Mouse (Mus musculus): ENCODE measurements around the gene Btbd19.
A peak's percentile ranks its signal among the peaks of the same experiment; 100 is the strongest.

Gene Btbd19

DNA sequence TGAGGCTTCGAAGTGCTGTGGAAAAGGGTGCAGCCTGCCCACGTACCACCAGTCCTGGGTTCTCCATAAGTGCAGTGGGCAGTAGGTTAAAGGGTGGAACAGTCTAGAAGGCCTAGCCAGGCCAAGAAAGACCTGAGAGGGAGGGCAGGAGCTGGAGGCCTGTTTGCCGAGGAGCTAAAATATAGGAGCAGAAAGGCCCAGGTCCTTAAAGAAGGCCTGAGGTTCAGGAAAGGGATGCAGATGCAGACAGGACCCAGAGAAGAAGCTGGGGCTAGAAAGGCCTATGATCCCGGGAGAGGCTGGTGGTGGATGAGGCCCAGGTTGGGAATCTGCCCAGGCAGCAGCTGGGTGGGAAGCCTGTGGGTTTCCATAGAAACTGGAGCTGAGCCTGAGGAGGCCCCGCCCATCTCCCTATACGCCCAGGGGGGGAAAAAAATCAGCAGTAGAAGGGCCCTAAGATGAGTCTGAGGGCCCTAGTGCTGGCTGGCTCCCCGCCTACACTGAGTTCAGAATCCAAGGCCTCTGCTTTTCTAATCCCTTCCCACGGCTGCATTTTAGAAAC is at the start of gene Btbd19:
Btbd19 (minus strand) TSS at position 378 of the 562 bp plus-strand sequence.
- DNase-seq (ENCODE audit: low spot score in 2 of 2): peak; percentile 73

DNA sequence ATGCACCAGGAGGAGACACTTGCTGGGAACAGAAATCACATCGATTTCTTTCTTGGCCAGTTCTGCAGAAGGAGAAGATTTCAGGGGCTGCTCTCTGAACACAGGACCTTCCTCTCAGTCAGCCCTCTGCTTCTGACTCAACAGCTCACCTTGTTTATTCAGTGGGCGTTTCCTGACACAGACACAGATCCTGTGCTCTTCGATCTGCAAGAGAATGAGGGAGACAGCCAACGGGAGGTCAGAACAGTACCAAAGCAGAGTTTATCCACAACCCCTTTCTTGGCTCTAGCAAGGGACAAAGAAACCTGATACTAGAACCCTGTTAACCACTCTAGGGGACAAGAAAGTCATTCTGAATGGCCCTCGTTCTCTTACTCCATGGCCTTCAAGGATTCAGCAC is 44.4 kb upstream of the Btbd19 start:
- DNase-seq (ENCODE audit: low spot score in 2 of 2): no peak

DNA sequence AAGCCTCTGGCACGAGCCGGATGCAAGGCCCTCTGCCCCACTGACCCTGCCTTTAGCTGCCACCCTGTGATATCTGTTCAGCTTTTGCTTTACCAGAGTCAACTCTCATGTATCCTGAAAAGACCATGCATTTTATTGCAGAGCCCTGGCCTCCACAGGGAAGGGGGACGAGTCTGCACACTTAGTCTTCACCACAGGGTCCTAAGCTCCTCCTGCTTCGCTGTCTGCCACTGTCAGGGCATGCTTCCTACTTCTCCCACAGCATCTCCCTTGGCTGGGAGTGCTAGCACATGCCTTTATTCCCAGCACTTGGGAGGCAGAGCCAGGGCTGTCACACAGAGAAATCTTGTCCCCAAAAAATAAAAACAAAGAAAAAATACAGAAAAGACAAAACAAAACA is 35.7 kb upstream of the Btbd19 start:
- DNase-seq (ENCODE audit: low spot score in 2 of 2): no peak

DNA sequence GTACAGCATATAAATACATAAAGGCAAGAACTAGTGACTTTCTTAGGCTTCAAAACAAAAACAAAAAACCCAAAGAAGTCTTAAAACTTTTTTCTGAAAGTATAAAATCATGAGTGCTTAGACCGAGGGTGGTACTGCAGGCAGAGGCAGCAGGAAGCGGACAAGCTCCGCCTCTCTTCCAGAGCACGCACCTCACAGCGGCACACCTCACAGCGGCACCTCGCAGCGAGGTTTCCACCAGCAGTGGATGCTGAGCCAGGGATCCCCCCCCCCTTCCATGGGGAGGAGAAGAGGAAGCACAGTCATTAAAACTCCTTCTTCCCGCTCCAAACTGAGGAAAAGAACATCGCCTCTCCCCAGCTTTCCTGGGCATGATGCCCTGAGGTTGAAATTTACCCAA is 34.1 kb upstream of the Btbd19 start:
- no peak for DNase-seq (ENCODE audit: low spot score in 2 of 2)

DNA sequence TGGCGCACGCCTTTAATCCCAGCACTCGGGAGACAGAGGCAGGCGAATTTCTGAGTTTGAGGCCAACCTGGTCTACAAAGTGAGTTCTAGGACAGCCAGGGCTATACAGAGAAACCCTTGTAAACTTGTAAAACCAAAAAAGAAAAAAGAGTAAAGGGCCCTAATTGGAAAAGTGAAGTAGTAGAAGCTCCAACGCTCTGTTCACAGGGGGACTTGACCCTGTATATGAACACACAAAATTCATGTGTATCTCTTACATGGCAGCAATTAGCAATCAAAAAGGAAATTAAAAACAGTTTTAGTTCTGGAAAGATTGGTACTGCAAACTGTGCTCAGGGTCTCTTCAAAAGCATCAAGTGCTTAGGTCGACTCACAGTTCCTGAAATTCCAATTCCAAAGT is 30.8 kb upstream of the Btbd19 start:
- DNase-seq (ENCODE audit: low spot score in 2 of 2): no peak

DNA sequence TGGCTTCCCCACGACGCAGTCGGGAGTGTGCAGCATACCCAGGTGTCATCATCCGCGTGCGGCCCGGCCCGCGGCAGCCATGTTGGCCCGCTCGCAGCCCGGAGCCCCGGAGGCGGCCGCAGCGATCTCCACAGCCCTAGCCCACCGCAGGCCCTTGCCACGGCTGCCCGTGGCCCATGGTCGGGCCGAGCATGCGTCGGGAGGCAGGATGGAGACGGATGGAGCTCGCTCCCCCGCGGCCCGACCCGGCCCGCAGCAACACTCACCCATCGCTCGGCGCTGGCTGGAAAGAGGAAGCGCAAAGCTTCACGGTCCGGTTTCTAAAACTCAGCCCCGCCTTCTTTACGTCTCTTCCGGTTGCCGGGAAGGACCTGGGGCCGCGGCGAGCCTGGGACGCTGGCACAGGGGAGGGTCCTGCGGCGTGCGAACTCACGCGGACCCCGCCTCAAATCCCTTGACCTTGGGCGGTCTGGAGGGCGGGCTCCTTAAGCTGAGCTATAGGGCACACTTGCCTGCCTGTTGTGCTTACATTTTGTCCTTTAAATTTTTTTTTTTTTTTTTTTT is 30.3 kb upstream of the Btbd19 start, which contains the start of gene Rps8:
Rps8 (minus strand) TSS at position 452 of the 564 bp plus-strand sequence.
- DNase-seq (ENCODE audit: low spot score in 2 of 2): peak; percentile 85 to 89

DNA sequence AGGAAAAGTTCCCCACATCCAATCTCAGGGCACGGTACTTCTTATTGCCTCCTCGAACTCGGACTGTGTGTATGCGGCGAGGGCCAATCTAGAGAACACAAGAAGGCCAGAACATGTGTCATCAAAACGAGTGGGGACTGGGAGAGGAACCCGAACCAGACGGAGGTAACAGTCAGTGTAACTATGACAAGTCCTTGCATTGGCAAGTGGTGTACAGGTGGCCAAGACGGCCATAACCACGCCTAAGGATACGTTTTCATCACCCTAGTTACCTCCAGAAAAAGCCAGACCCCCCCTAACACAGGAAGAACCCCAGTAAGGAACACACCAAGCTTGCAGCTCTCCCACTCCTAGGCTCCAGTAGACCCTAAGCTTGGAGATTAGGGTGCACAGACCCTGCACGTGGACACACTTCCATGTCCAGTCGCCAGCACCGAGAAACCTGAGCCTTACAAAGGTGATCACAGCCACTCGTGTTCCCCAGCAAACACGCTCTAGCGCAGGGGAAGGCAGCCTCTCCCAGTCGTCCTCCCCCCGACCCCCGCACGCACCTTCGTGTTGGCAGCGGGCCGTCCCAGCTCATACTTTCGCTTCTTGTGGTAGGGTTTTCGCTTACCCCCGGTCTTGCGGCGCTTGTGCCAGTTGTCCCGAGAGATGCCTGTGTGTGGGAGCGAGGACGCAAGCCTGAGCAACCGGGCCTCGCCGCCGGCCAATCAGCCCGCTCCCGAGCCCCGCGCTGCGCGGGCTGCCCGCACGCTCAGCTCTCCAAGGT is 29.7 kb upstream of the Btbd19 start:
- DNase-seq (ENCODE audit: low spot score in 2 of 2): peak in 1 of 2 experiments; percentile 41

DNA sequence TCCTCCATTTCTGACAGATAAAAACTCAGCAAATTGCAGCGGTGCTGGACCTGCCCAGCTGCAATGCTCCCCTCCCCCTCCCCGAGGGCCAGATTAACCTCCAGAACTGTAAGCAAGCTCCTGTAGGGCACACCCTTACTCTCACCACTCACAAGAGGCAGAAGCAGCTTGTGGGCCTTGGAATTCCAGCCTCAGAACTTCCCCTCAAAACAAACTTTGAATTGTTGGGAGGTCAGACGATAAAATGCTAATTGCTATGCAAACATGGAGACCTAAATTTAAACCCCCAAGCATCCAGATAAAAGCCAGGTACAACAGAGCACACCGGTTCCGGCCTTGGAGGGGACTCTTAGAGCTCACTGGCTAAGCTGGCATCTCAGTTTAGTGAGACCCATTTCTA is 27.2 kb upstream of the Btbd19 start:
- DNase-seq (ENCODE audit: low spot score in 2 of 2): no peak

DNA sequence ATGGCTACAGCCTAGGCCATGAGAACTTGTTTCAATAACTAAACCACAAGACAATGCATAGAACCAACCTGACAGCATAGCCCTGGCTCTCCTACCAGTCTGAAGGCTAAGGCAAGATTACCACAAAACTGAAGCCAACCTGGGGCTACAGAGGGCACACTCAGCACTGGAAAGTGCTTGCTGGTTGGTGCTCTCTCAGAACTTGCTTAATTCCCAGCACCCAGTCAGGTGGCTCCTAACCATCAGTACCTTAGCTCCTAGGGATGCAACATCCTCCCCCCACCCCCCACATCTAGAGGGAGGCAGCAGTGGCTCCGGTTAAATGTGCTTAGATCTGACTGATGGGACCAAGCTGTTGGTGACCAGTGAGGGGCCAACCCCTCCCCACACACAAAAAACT is 25.9 kb upstream of the Btbd19 start:
- DNase-seq (ENCODE audit: low spot score in 2 of 2): no peak

DNA sequence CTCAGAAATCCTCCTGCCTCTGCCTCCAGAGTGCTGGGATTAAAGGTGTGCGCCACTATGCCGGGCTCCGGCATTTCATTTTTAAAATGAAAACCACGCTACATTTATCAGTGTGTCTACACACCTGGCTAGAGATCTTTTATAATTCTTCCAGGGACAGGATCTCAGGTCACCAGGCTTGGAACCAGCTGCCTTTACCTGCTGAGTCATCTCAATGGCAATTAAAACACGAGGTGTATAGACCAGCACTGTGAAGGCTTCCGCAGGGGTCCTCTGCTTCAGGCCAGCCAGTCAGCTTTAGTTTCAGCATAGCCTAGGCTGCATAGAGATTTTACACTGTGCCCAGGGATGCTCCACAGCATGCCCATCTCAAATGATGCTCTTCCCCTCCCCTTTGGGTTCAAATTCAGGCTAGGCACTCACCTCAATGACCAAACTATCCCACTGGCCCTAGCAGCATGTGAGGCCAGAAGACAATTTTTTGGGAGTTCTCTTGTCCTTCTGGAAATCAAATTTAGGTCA is 24.7 kb upstream of the Btbd19 start:
- DNase-seq (ENCODE audit: low spot score in 2 of 2): no peak

DNA sequence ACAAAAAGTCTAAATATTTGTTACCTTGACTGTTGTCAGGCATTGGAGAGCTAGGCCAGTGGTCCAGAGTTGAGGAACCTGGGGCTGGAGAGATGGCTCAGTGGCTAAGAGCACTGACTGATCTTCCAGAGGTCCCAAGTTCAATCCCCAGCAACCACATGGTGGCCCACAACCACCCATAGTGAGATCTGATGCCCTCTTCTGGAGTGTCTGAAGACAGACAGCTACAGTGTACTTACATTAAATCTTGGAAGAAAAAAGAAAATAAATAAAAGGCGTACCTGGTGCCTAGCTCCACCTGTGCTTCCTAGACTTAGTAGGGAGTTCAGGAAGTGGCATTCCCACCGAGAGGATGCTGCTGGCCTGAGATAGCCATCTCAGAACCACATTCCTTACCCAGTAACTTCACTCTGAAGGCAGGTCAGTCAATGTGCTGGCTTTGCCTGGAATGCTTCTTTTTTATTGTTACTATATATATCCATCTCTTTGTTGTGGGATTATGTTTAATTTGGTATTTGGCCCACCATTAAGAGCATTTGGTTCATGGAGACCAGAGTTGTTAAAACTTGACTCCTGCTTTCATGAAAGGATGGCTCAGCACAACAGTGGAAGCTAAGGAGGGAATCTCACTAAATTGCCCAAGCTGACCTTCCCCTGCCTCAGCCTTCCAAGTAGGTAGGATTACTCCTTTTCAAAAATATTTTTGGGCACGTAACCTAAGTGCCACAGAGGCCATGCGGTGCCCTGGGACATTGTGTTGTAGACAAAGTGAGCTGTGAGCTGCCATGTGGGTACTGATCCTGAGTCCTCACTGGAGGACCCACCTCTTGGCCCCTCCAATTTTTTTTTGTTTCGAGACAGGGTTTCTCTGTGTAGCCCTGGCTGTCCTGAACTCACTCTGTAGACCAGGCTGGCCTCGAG is 24.0 kb upstream of the Btbd19 start:
- DNase-seq (ENCODE audit: low spot score in 2 of 2): no peak

DNA sequence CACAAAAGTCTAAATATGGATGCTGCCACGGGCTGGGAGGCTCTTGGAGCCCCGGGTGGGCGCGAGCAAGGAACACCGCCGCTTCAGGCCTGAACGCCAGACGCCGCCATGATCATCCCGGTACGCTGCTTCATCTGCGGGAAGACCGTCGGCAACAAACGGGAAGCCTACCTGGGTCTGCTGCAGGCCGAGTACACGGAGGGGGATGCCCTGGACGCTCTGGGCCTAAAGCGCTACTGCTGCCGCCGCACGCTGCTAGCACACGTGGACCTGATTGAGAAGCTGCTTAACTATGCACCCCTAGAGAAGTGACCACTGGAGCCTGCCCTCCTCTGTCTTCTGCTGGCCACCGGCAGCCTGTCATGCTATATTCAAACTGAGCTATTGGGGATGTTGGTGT is 23.3 kb upstream of the Btbd19 start:
- no peak for DNase-seq (ENCODE audit: low spot score in 2 of 2)

DNA sequence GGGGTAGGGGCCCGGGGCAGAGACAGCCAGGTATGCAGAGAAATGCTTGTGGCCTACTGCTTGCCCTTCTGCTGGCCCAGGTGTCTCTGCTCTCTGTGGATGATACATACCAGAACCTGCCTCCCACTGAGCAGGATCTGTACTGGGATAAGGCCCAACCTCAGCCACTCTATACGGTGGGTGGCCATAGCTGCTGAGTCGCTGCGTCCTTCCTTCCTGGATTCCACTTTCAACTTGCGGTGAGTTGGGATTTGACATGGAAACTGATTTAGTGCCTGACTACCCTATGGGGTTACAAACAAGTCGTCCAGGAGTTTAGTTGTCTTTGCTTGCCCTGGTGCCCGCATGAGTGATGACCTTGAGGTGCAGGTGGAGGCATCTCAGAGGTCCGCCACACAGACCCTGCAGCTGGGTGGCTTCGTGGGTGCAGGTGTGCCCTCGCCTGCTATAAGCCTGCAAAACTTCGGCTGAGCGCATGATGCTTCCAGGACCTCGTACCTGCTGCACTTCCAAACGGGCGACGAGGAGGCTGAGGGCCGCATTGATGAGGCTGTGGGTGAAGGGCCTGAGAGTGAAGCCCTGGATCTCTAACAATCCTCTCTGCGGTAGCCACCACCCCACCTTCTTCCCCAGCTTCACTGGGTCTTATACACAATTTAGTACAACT is 22.7 kb upstream of the Btbd19 start:
- DNase-seq (ENCODE audit: low spot score in 2 of 2): no peak

DNA sequence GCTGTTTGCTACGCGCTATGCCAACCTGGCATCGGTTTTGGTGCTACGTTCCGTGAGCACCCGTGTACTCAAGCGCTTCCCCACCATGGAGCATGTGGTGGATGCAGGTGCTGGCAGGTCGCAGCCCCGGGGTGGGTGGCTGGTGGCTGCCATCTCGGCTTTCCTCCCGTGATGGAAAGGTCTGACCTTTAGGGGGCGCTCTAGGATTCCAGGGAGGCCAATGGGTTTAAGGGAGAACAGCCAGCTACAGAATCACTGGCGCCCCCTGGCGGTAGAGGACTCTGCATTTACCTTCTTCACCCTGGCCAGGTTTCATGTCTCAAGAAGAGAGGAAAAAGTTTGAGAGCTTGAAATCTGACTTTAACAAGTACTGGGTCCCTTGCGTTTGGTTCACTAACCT is 20.7 kb upstream of the Btbd19 start:
- DNase-seq (ENCODE audit: low spot score in 2 of 2): peak; percentile 72 to 75

DNA sequence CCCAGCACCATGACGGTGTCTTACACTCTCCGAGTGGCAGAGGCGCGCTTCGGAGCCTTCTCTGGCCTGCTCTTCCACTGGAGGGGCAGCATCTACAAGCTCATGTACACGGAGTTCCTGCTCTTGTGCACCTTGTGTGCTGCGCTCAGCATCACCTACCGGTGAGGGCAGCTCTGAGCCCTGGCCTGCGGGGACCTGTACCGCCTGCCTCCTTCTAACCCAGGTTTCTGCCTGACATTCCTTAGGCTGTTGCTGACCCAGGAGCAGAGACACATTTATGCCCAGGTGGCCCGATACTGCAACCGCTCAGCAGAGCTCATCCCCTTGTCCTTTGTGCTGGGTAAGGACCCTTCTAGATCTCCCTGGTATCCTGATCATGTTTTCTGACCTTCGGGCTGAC is 19.7 kb upstream of the Btbd19 start:
- DNase-seq (ENCODE audit: low spot score in 2 of 2): no peak

DNA sequence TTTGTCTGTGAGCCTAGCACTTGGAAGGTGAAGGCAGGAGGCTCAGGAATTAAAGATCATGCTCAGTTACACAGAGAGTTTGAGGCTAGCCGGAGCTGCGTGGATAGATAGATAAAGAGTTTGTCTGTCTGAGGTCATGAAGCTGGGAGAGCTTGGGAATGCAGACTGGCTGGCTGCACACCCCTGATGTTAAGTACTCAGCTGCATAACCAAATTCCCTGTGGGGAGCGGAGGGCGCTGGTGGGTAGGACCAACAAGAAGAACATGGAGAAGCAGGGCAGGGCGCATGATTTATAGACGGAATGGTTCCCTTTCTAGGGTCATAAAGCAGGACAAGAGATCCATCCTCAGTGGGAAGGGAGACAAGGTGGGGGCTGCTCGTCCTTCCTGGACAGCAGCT is 17.5 kb upstream of the Btbd19 start:
- no peak for DNase-seq (ENCODE audit: low spot score in 2 of 2)

DNA sequence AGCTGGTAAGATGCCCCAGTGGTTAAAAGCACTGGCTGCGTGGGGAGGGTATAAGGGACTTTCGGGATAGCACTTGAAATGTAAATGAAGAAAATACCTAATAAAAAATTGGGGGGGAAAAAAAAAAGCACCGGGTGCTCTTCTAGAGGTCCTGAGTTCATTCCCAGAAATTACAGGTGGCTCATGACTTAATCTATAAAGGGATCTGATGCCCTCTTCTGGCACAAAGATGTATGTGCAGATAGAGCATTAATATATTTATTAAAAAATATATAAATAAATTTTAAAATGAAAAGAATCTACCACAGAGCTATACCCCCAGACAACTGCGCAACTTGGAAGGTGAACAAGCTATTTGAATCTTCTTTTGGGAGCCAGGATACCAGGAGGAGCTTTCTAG is 15.1 kb upstream of the Btbd19 start:
- no peak for DNase-seq (ENCODE audit: low spot score in 2 of 2)

DNA sequence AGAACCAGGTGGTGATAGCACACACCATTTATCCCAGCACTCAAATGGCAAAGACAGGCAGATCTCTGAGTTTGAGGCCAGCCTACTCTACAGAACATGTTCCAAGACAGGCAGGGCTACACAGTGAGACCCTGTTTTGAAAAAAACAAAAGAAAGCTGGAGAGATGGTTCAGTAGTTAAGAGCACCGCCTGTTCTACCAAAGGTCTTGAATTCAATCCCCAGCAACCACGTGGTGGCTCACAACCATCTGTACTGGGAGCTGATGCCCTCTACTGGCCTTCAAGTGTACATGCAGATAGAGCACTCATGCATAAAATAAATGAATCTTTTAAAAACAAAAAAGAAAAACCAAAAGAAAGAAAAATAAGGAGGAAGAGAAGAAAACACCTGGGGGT is 13.7 kb upstream of the Btbd19 start:
- DNase-seq (ENCODE audit: low spot score in 2 of 2): no peak

DNA sequence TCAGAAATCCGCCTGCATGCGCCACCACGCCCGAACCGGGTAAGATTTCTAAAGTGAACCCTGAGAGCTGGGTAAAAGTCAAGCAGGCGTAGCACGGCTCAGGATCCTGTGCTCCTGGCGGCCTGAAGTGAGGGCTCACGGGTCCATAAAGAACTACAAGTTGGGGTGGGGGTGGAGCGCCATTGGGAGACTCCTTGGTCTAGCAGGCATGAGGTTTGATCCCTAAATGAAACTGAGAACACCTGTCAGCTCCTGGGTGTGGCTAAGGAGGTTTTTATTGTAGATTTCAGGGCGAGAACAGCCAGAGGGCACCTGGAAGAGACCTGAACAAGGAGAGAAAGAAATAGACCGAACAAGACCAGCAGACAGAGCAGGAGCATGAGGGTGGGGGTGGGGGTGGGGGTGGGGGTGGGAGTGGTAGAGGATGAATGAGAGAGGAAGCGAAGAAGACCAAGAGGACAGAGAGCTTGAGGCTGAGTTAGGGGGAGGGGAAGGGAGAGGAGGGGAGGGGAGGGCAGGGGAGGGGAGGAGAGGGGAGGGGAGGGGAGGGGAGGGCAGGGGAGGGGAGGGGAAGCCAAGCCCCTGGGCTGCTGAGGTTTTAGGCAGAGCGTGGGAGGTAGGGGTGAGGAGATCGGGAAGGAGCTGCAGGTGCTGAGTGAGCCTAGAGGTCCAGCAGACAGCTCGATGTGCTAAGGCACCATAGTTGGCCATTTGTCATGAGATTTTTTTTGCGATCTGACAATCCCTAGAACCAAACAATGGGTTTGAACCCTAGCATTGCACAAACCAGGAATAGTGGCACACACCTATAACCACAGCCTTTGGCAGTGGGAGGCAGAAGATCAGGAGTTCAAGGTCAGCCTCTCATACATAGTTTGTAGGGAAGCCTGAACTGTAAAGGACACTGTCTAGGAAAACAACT is 13.0 kb upstream of the Btbd19 start:
- no peak for DNase-seq (ENCODE audit: low spot score in 2 of 2)

DNA sequence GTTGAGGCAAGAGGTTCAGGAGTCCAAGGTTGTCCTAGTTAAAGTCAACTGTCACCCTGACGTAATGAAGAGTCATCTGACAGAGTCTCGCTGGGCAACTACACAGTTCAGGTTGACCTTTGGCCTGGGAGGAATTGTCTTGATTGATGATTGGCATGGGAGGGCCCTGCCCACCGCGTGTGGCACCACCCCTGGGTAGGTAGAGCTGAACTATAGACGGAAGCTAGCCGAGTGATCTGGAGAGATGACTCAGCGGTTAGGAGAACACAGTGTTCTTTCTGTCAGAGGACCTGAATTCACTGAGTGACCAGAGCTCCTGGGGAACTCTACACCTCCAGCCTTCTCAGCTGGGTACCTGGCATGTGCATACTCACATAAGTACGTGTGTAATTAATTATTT is 10.5 kb upstream of the Btbd19 start:
- DNase-seq (ENCODE audit: low spot score in 2 of 2): no peak

Measured in right cerebral cortex, adult 2 months (tissue).